Mouse (Mus musculus): Measurements from ENCODE around the gene Rasgrp3.

- TF ChIP-seq CTCF (IDR thresholded peaks at IDR 0.05; ENCODE audit: low read depth, low read length) (no peak), POLR2A (IDR thresholded peaks at IDR 0.05; ENCODE audit: extremely low read depth, insufficient read depth, low read length) (no peak)
These were observed 7.4 kb downstream of the Rasgrp3 start for GRCm38 (mm10) chr17:75443064-75443621.

Data from liver, adult 2 months (tissue).